Mouse (Mus musculus) spleen, adult 2 months (tissue): ENCODE results near the gene Rraga.

ENCODE experiments used
- CTCF ChIP-seq: fragments of 200-500 bp; IDR thresholded peaks from 2 replicates; pipeline ENCODE4 v1.5.1; 2011; ENCODE audit warnings: mild to moderate bottlenecking, inconsistent platforms; ENCODE audit not compliant: insufficient read depth, insufficient read length, insufficient replicate concordance; ENCODE audit errors: extremely low read depth
- POLR2A ChIP-seq: fragments of 200-500 bp; IDR thresholded peaks from 2 replicates; pipeline ENCODE4 v1.6.1; 2011; ENCODE audit warnings: low read depth, low read length, inconsistent platforms

DNA sequence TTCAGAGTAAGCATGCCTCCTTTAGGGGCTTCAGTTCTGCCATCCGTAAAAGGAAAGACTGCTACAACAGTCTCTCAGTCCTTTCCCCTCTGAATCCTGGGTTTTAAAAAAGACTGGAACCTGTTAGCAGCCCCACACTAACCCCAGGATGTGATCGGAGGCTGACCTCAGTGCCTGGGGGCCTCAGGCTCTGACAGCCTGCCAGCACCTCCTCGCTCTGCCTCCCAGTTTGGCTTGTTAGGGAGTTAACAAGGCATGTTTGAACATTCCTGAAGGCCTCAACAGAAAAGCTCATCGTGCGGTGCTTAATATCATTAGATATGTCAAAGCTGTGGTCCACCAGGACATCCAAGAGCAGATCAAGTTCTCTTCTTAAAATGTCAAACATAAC is 41.4 kb upstream of the Rraga start:
- TF ChIP-seq CTCF = no peak
- no peak for TF ChIP-seq POLR2A
